Mouse (Mus musculus): ENCODE data around the gene Sh3bgrl3.

Sh3bgrl3 gene

GRCm38 (mm10) chr4:134128983-134129362, 384 bp upstream of the Sh3bgrl3 start:
- DNase-seq (ENCODE audit: low spot score), result no peak

- no peak for DNase-seq (ENCODE audit: low spot score)
These were observed 796 bp downstream of the Sh3bgrl3 start for GRCm38 (mm10) chr4:134127793-134128192.

GRCm38 (mm10) chr4:134127121-134127455, 1.5 kb downstream of the Sh3bgrl3 start:
- DNase-seq (ENCODE audit: low spot score), result no peak

- DNase-seq (ENCODE audit: low spot score), result no peak
These were observed 2.1 kb downstream of the Sh3bgrl3 start for GRCm38 (mm10) chr4:134126300-134127120.

- DNase-seq (ENCODE audit: low spot score), result no peak
These were observed 3.1 kb downstream of the Sh3bgrl3 start for GRCm38 (mm10) chr4:134125383-134126060.

GRCm38 (mm10) chr4:134123680-134124551, 4.7 kb downstream of the Sh3bgrl3 start:
- no peak for DNase-seq (ENCODE audit: low spot score)

GRCm38 (mm10) chr4:134123147-134123546, 5.4 kb downstream of the Sh3bgrl3 start:
- no peak for DNase-seq (ENCODE audit: low spot score)

GRCm38 (mm10) chr4:134122281-134122680, 6.3 kb downstream of the Sh3bgrl3 start:
- no peak for DNase-seq (ENCODE audit: low spot score)

- no peak for DNase-seq (ENCODE audit: low spot score)
These were observed 7.0 kb downstream of the Sh3bgrl3 start for GRCm38 (mm10) chr4:134121571-134121970.

- DNase-seq (ENCODE audit: low spot score), result no peak
These were observed 7.7 kb downstream of the Sh3bgrl3 start for GRCm38 (mm10) chr4:134120916-134121315.

GRCm38 (mm10) chr4:134120192-134120805, 8.3 kb downstream of the Sh3bgrl3 start:
- no peak for DNase-seq (ENCODE audit: low spot score)

- no peak for DNase-seq (ENCODE audit: low spot score)
These were observed 8.9 kb downstream of the Sh3bgrl3 start for GRCm38 (mm10) chr4:134119644-134120043.

- no peak for DNase-seq (ENCODE audit: low spot score)
These were observed 9.5 kb downstream of the Sh3bgrl3 start for GRCm38 (mm10) chr4:134119042-134119441.

GRCm38 (mm10) chr4:134118126-134118800, 10.3 kb downstream of the Sh3bgrl3 start:
- no peak for DNase-seq (ENCODE audit: low spot score)

- DNase-seq (ENCODE audit: low spot score), result no peak
These were observed 11.6 kb downstream of the Sh3bgrl3 start for GRCm38 (mm10) chr4:134117012-134117411.

GRCm38 (mm10) chr4:134116501-134116900, 12.1 kb downstream of the Sh3bgrl3 start:
- no peak for DNase-seq (ENCODE audit: low spot score)

GRCm38 (mm10) chr4:134115215-134116144, 13.1 kb downstream of the Sh3bgrl3 start:
- DNase-seq (ENCODE audit: low spot score), result no peak

- no peak for DNase-seq (ENCODE audit: low spot score)
These were observed 14.6 kb downstream of the Sh3bgrl3 start for GRCm38 (mm10) chr4:134114038-134114437.

GRCm38 (mm10) chr4:134113356-134113994, 15.1 kb downstream of the Sh3bgrl3 start:
- no peak for DNase-seq (ENCODE audit: low spot score)

GRCm38 (mm10) chr4:134112403-134112802, 16.2 kb downstream of the Sh3bgrl3 start:
- no peak for DNase-seq (ENCODE audit: low spot score)
